Mouse (Mus musculus): ENCODE results near the gene Gm10644.
A peak's percentile ranks its signal among the peaks of the same experiment; 100 is the strongest.

Gm10644 gene

GRCm38 (mm10) chr8:83980845-83981244 lies 25.8 kb upstream of the Gm10644 start:
- no peak for DNase-seq (ENCODE audit: low spot score in 2 of 2)

GRCm38 (mm10) chr8:83980250-83980649 lies 25.2 kb upstream of the Gm10644 start:
- DNase-seq (ENCODE audit: low spot score in 2 of 2) = no peak

GRCm38 (mm10) chr8:83978200-83978599 lies 23.2 kb upstream of the Gm10644 start:
- DNase-seq (ENCODE audit: low spot score in 2 of 2) = no peak

GRCm38 (mm10) chr8:83977646-83978045 lies 22.6 kb upstream of the Gm10644 start:
- DNase-seq (ENCODE audit: low spot score in 2 of 2) = no peak

GRCm38 (mm10) chr8:83976779-83977350 lies 21.9 kb upstream of the Gm10644 start:
- peak in 1 of 2 experiments; percentile 50 for DNase-seq (ENCODE audit: low spot score in 2 of 2)

GRCm38 (mm10) chr8:83976101-83976630 lies 21.2 kb upstream of the Gm10644 start:
- peak in 1 of 2 experiments; percentile 54 for DNase-seq (ENCODE audit: low spot score in 2 of 2)

GRCm38 (mm10) chr8:83974521-83974920 lies 19.5 kb upstream of the Gm10644 start:
- no peak for DNase-seq (ENCODE audit: low spot score in 2 of 2)

GRCm38 (mm10) chr8:83973161-83974031 lies 18.4 kb upstream of the Gm10644 start:
- no peak for DNase-seq (ENCODE audit: low spot score in 2 of 2)

GRCm38 (mm10) chr8:83972150-83973120 lies 17.4 kb upstream of the Gm10644 start, which contains the start of gene Prkaca:
Gene Prkaca (plus strand): TSS chr8:83972993.
- DNase-seq (ENCODE audit: low spot score in 2 of 2) = peak; percentile 92 to 97

GRCm38 (mm10) chr8:83971661-83972060 lies 16.7 kb upstream of the Gm10644 start:
- DNase-seq (ENCODE audit: low spot score in 2 of 2) = no peak

GRCm38 (mm10) chr8:83971121-83971520 lies 16.1 kb upstream of the Gm10644 start:
- no peak for DNase-seq (ENCODE audit: low spot score in 2 of 2)

- no peak for DNase-seq (ENCODE audit: low spot score in 2 of 2)
These were observed 12.7 kb upstream of the Gm10644 start for GRCm38 (mm10) chr8:83967701-83968100.

- DNase-seq (ENCODE audit: low spot score in 2 of 2) = no peak
These were observed 9.2 kb upstream of the Gm10644 start for GRCm38 (mm10) chr8:83964015-83964765.

- peak; percentile 26 to 62 for DNase-seq (ENCODE audit: low spot score in 2 of 2)
These were observed 1.8 kb upstream of the Gm10644 start for GRCm38 (mm10) chr8:83956789-83957188.

- no peak for DNase-seq (ENCODE audit: low spot score in 2 of 2)
These were observed 883 bp upstream of the Gm10644 start for GRCm38 (mm10) chr8:83955958-83956218.

- no peak for DNase-seq (ENCODE audit: low spot score in 2 of 2)
These were observed 278 bp downstream of the Gm10644 start for GRCm38 (mm10) chr8:83954749-83955105.

GRCm38 (mm10) chr8:83945540-83945939 lies 9.5 kb downstream of the Gm10644 start:
- no peak for DNase-seq (ENCODE audit: low spot score in 2 of 2)

- no peak for DNase-seq (ENCODE audit: low spot score in 2 of 2)
These were observed 12.6 kb downstream of the Gm10644 start for GRCm38 (mm10) chr8:83942446-83942845.

- no peak for DNase-seq (ENCODE audit: low spot score in 2 of 2)
These were observed 13.8 kb downstream of the Gm10644 start for GRCm38 (mm10) chr8:83941066-83941677.

- DNase-seq (ENCODE audit: low spot score in 2 of 2) = no peak
These were observed 16.7 kb downstream of the Gm10644 start for GRCm38 (mm10) chr8:83938330-83938729.

GRCm38 (mm10) chr8:83937645-83938044 lies 17.4 kb downstream of the Gm10644 start:
- no peak for DNase-seq (ENCODE audit: low spot score in 2 of 2)
